Mouse (Mus musculus): ENCODE results near the gene Wfikkn1.
A peak's percentile ranks its signal among the peaks of the same experiment; 100 is the strongest.

The Wfikkn1 gene

GRCm38 (mm10) chr17:25836397-25837075, 44.1 kb downstream of the Wfikkn1 start:
- no peak for DNase-seq

- no peak for DNase-seq
These were observed 44.8 kb downstream of the Wfikkn1 start for GRCm38 (mm10) chr17:25835816-25836215.

GRCm38 (mm10) chr17:25835301-25835700, 45.4 kb downstream of the Wfikkn1 start:
- DNase-seq: no peak

GRCm38 (mm10) chr17:25834595-25835222, 45.9 kb downstream of the Wfikkn1 start:
- no peak for DNase-seq

- DNase-seq: no peak
These were observed 46.6 kb downstream of the Wfikkn1 start for GRCm38 (mm10) chr17:25833961-25834594.

- peak; percentile 87 for DNase-seq
These were observed 47.4 kb downstream of the Wfikkn1 start, which contains the start of gene Stub1 for GRCm38 (mm10) chr17:25833291-25833663. Gene Stub1, minus strand, starts transcription at chr17:25833404.

GRCm38 (mm10) chr17:25832436-25833290, 48.0 kb downstream of the Wfikkn1 start:
- DNase-seq: peak; percentile 100

- no peak for DNase-seq
These were observed 49.0 kb downstream of the Wfikkn1 start for GRCm38 (mm10) chr17:25831451-25832281.

- DNase-seq: no peak
These were observed 49.7 kb downstream of the Wfikkn1 start for GRCm38 (mm10) chr17:25830806-25831431.

GRCm38 (mm10) chr17:25830200-25830753, 50.4 kb downstream of the Wfikkn1 start:
- DNase-seq: no peak

GRCm38 (mm10) chr17:25829558-25830017, 51.1 kb downstream of the Wfikkn1 start:
- DNase-seq: no peak

GRCm38 (mm10) chr17:25828712-25829557, 51.7 kb downstream of the Wfikkn1 start, which contains the start of gene Jmjd8:
Gene Jmjd8, plus strand, starts transcription at chr17:25828867.
- DNase-seq: peak; percentile 82

- DNase-seq: no peak
These were observed 52.4 kb downstream of the Wfikkn1 start for GRCm38 (mm10) chr17:25828223-25828594.

All from liver (tissue).